Mouse (Mus musculus) forebrain, embryonic 13.5 days (tissue): Measurements from ENCODE around the gene Pacsin2. TPM values are rescaled to one million over a fixed set of nuclear protein-coding genes. Genes with fewer than 3 reads are reported as not detected.

Source experiments
- ATAC-seq: fragments of 200-750 bp; cut with Nextera tagmentation; 2 replicates; pipeline ENCODE4 v1.8.0; 2017
- H3K27ac ChIP-seq: fragments of 300-500 bp; sonication (generic); 2 replicates; pipeline ENCODE4 v1.5.1; 2015; ENCODE audit warnings: inconsistent platforms, mild to moderate bottlenecking, moderate library complexity
- H3K27me3 ChIP-seq: fragments of 300-500 bp; sonication (generic); 2 replicates; pipeline ENCODE4 v1.6.1; 2015; ENCODE audit warnings: mild to moderate bottlenecking, inconsistent platforms
- H3K36me3 ChIP-seq: fragments of 300-500 bp; sonication (generic); 2 replicates; pipeline ENCODE4 v1.6.1; 2015; ENCODE audit warnings: mild to moderate bottlenecking, inconsistent platforms; ENCODE audit not compliant: poor library complexity, severe bottlenecking
- H3K4me1 ChIP-seq: fragments of 300-500 bp; sonication (generic); 2 replicates; pipeline ENCODE4 v1.6.1; 2015; ENCODE audit warnings: inconsistent platforms
- H3K4me2 ChIP-seq: fragments of 300-500 bp; sonication (generic); 2 replicates; pipeline ENCODE4 v1.6.1; 2015; ENCODE audit warnings: inconsistent platforms, mild to moderate bottlenecking, moderate library complexity
- H3K4me3 ChIP-seq: fragments of 300-500 bp; sonication (generic); 2 replicates; pipeline ENCODE4 v1.5.1; 2015; ENCODE audit warnings: mild to moderate bottlenecking, inconsistent platforms
- H3K9ac ChIP-seq: fragments of 300-500 bp; sonication (generic); 2 replicates; pipeline ENCODE4 v1.6.1; 2015; ENCODE audit warnings: mild to moderate bottlenecking, inconsistent platforms
- H3K9me3 ChIP-seq: fragments of 300-500 bp; sonication (generic); replicated peaks from 2 replicates; pipeline ENCODE4 v1.6.1; 2016; ENCODE audit warnings: inconsistent platforms
- WGBS: fragments of 180-500 bp; shearing (Covaris S2); methylation state at CpG from one replicate; pipeline ENCODE4 v1.1.7; 2015; 5-methylcytosine and 5-hydroxymethylcytosine counted together
- polyA plus RNA-seq: library from polyadenylated mRNA; unstranded; fragments of >200 nt; fragmentation: Nextera tagmentation; extraction: Ambion mirVana; gene quantifications from 2 replicates; pipeline ENCODE4 v1.2.1, GENCODE M21; 2015

Gene Pacsin2
- polyA plus RNA-seq, 1 experiment from 2014 or later = 26.0 TPM

- H3K36me3 ChIP-seq = no peaks in the 10 kb centered on the region
- no peak overlapping the region for H3K27ac ChIP-seq
- no peak for ATAC-seq
- no peak overlapping the region for H3K4me3 ChIP-seq
- no peaks in the 10 kb centered on the region for H3K27me3 ChIP-seq
- H3K9ac ChIP-seq = no peak overlapping the region
- 79% methylated on average over 8 of the region's 9 CpGs for WGBS
- H3K4me2 ChIP-seq = no peak overlapping the region
- no peaks in the 10 kb centered on the region for H3K9me3 ChIP-seq
- 0 out of 2 replicates have a peak, but pooled peaks cover 5% of the 10 kb centered on the region for H3K4me1 ChIP-seq
These were observed 36.9 kb downstream of the Pacsin2 start for GRCm38 (mm10) chr15:83427294-83428163.

GRCm38 (mm10) chr15:83425794-83426193 lies 38.6 kb downstream of the Pacsin2 start:
- no peak overlapping the region for H3K27ac ChIP-seq
- H3K36me3 ChIP-seq = no peaks in the 10 kb centered on the region
- 0 out of 2 replicates have a peak, but pooled peaks cover 5% of the 10 kb centered on the region for H3K4me1 ChIP-seq
- H3K4me2 ChIP-seq = no peak overlapping the region
- WGBS = 46% methylated on average over 5 of the region's 5 CpGs
- H3K4me3 ChIP-seq = no peak overlapping the region
- H3K9me3 ChIP-seq = no peaks in the 10 kb centered on the region
- no peaks in the 10 kb centered on the region for H3K27me3 ChIP-seq
- 0 out of 2 replicates have a peak overlapping the region, but pooled peaks have one; percentile 9 for H3K9ac ChIP-seq
- ATAC-seq = no peak

- Histone ChIP-seq H3K4me3 (no peak overlapping the region), H3K4me1 (0 out of 2 replicates have a peak, but pooled peaks cover 5% of the 10 kb centered on the region), H3K27ac (no peak overlapping the region), H3K9ac (no peak overlapping the region), H3K36me3 (no peaks in the 10 kb centered on the region), H3K4me2 (no peak overlapping the region), H3K9me3 (no peaks in the 10 kb centered on the region), H3K27me3 (no peaks in the 10 kb centered on the region)
- 76% methylated on average over 4 of the region's 4 CpGs for WGBS
- no peak for ATAC-seq
These were observed 39.1 kb downstream of the Pacsin2 start for GRCm38 (mm10) chr15:83425277-83425676.

GRCm38 (mm10) chr15:83423589-83424384 lies 40.6 kb downstream of the Pacsin2 start:
- no peak overlapping the region for H3K27ac ChIP-seq
- 0 out of 2 replicates have a peak, but pooled peaks cover 6% of the 10 kb centered on the region for H3K4me1 ChIP-seq
- ATAC-seq = no peak
- H3K9ac ChIP-seq = no peak overlapping the region
- no peak overlapping the region for H3K4me3 ChIP-seq
- no peaks in the 10 kb centered on the region for H3K9me3 ChIP-seq
- no peaks in the 10 kb centered on the region for H3K27me3 ChIP-seq
- WGBS = 81% methylated on average over 5 of the region's 5 CpGs
- H3K36me3 ChIP-seq = no peaks in the 10 kb centered on the region
- H3K4me2 ChIP-seq = no peak overlapping the region

GRCm38 (mm10) chr15:83422299-83422981 lies 42.0 kb downstream of the Pacsin2 start:
- Histone ChIP-seq H3K27me3 (no peaks in the 10 kb centered on the region), H3K4me2 (no peak overlapping the region), H3K9ac (no peak overlapping the region), H3K4me3 (no peak overlapping the region), H3K4me1 (0 out of 2 replicates have a peak, but pooled peaks cover 9% of the 10 kb centered on the region), H3K9me3 (no peaks in the 10 kb centered on the region), H3K36me3 (no peaks in the 10 kb centered on the region), H3K27ac (no peak overlapping the region)
- ATAC-seq = no peak
- 93% methylated on average over 15 of the region's 15 CpGs for WGBS

GRCm38 (mm10) chr15:83419562-83419961 lies 44.8 kb downstream of the Pacsin2 start:
- whole genome bisulfite sequencing = 87% methylated on average over 2 of the region's 2 CpGs
- no peak overlapping the region for H3K4me3 ChIP-seq
- no peaks in the 10 kb centered on the region for H3K9me3 ChIP-seq
- H3K27ac ChIP-seq = no peak overlapping the region
- no peak for ATAC-seq
- no peaks in the 10 kb centered on the region for H3K36me3 ChIP-seq
- H3K4me1 ChIP-seq = 0 out of 2 replicates have a peak, but pooled peaks cover 4% of the 10 kb centered on the region
- H3K4me2 ChIP-seq = no peak overlapping the region
- no peaks in the 10 kb centered on the region for H3K27me3 ChIP-seq
- no peak overlapping the region for H3K9ac ChIP-seq

GRCm38 (mm10) chr15:83418685-83419084 lies 45.7 kb downstream of the Pacsin2 start:
- ATAC-seq = no peak
- Histone ChIP-seq H3K36me3 (no peaks in the 10 kb centered on the region), H3K27me3 (no peaks in the 10 kb centered on the region), H3K4me2 (no peak overlapping the region), H3K4me3 (no peak overlapping the region), H3K9me3 (no peaks in the 10 kb centered on the region), H3K9ac (no peak overlapping the region), H3K27ac (no peak overlapping the region), H3K4me1 (0 out of 2 replicates have a peak, but pooled peaks cover 4% of the 10 kb centered on the region)

GRCm38 (mm10) chr15:83417916-83418315 lies 46.5 kb downstream of the Pacsin2 start:
- Histone ChIP-seq H3K4me2 (no peak overlapping the region), H3K27me3 (no peaks in the 10 kb centered on the region), H3K36me3 (no peaks in the 10 kb centered on the region), H3K4me1 (0 out of 2 replicates have a peak, but pooled peaks cover 4% of the 10 kb centered on the region), H3K4me3 (no peak overlapping the region), H3K9me3 (no peaks in the 10 kb centered on the region), H3K9ac (no peak overlapping the region), H3K27ac (no peak overlapping the region)
- no peak for ATAC-seq
- 88% methylated on average over 6 of the region's 6 CpGs for WGBS

GRCm38 (mm10) chr15:83417407-83417806 lies 47.0 kb downstream of the Pacsin2 start:
- Histone ChIP-seq H3K9ac (no peak overlapping the region), H3K4me1 (0 out of 2 replicates have a peak, but pooled peaks cover 4% of the 10 kb centered on the region), H3K27ac (no peak overlapping the region), H3K4me2 (no peak overlapping the region), H3K36me3 (no peaks in the 10 kb centered on the region), H3K27me3 (no peaks in the 10 kb centered on the region), H3K9me3 (no peaks in the 10 kb centered on the region), H3K4me3 (no peak overlapping the region)
- WGBS = 82% methylated on average over 7 of the region's 7 CpGs
- ATAC-seq = no peak

- no peak overlapping the region for H3K27ac ChIP-seq
- no peak overlapping the region for H3K9ac ChIP-seq
- 86% methylated on average over 6 of the region's 6 CpGs for WGBS
- no peaks in the 10 kb centered on the region for H3K36me3 ChIP-seq
- ATAC-seq = no peak
- no peaks in the 10 kb centered on the region for H3K27me3 ChIP-seq
- no peak overlapping the region for H3K4me2 ChIP-seq
- H3K9me3 ChIP-seq = no peaks in the 10 kb centered on the region
- H3K4me3 ChIP-seq = no peak overlapping the region
- 0 out of 2 replicates have a peak, but pooled peaks cover 4% of the 10 kb centered on the region for H3K4me1 ChIP-seq
These were observed 49.0 kb downstream of the Pacsin2 start for GRCm38 (mm10) chr15:83415391-83415790.

GRCm38 (mm10) chr15:83411616-83412015 lies 52.8 kb downstream of the Pacsin2 start:
- Histone ChIP-seq H3K9ac (no peak overlapping the region), H3K27me3 (no peaks in the 10 kb centered on the region), H3K4me2 (no peak overlapping the region), H3K4me1 (no peaks in the 10 kb centered on the region), H3K27ac (no peak overlapping the region), H3K36me3 (no peaks in the 10 kb centered on the region), H3K4me3 (no peak overlapping the region), H3K9me3 (no peaks in the 10 kb centered on the region)
- WGBS = 93% methylated on average over 4 of the region's 4 CpGs
- ATAC-seq = no peak
